Mouse (Mus musculus) lung, adult 2 months (tissue): Measurements from ENCODE around the gene Slc29a3.

Experiments used
- CTCF ChIP-seq: fragments of 200-500 bp; IDR thresholded peaks from 2 replicates; pipeline ENCODE4 v1.5.1; 2011; ENCODE audit warnings: mild to moderate bottlenecking, low read length, control low read depth; ENCODE audit not compliant: insufficient read depth
- POLR2A ChIP-seq: fragments of 200-500 bp; IDR thresholded peaks from 2 replicates; pipeline ENCODE4 v1.6.1; 2011; ENCODE audit warnings: low read depth, mild to moderate bottlenecking, control low read depth, low read length, borderline replicate concordance; ENCODE audit errors: extremely low read depth

DNA sequence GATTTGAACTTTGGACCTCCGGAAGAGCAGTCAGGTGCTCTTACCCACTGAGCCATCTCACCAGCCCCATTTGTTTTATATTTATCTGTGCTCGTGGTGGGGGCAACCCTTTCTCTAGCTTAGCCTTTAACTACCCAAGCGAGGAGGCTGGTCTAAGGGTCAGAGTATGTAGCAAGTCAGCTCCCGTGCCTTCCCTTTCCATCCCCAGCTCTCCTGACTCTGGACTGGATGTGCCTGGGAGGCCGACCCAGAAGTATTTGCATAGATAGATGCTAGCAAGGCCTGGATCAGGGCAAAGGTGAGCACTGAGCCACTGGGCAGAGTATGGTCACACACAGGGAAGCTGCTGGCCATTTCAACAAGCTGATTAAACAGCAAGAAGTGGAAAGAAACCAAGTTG, 43.8 kb downstream of the Slc29a3 start:
- TF ChIP-seq POLR2A = no peak
- TF ChIP-seq CTCF = no peak
